Mouse (Mus musculus) heart, embryonic 10.5 days (tissue): ENCODE measurements around the gene Pip. TPM values are rescaled to one million over a fixed set of nuclear protein-coding genes. Genes with fewer than 3 reads are reported as not detected.

Experiments
- DNase-seq: peaks from one replicate; pipeline ENCODE4 v3.0.0-alpha.2; 2017; ENCODE audit warnings: low spot score
- H3K27ac ChIP-seq: fragments of 300-500 bp; sonication (generic); 2 replicates; pipeline ENCODE4 v1.5.1; 2016; ENCODE audit warnings: mild to moderate bottlenecking
- H3K27me3 ChIP-seq: fragments of 300-500 bp; sonication (generic); 2 replicates; pipeline ENCODE4 v1.6.1; 2016; ENCODE audit warnings: mild to moderate bottlenecking; ENCODE audit not compliant: poor library complexity, insufficient read depth, severe bottlenecking
- H3K36me3 ChIP-seq: fragments of 300-500 bp; sonication (generic); 2 replicates; pipeline ENCODE4 v1.6.1; 2016; ENCODE audit warnings: mild to moderate bottlenecking, moderate library complexity
- H3K4me1 ChIP-seq: fragments of 300-500 bp; sonication (generic); 2 replicates; pipeline ENCODE4 v1.6.1; 2016; ENCODE audit warnings: mild to moderate bottlenecking
- H3K4me3 ChIP-seq: fragments of 300-500 bp; sonication (generic); 2 replicates; pipeline ENCODE4 v1.5.1; 2016; ENCODE audit warnings: mild to moderate bottlenecking, moderate library complexity
- H3K9me3 ChIP-seq: fragments of 300-500 bp; sonication (generic); 2 replicates; pipeline ENCODE4 v1.6.1; 2016; ENCODE audit warnings: mild to moderate bottlenecking, moderate library complexity
- WGBS: fragments of 180-500 bp; shearing (Covaris S2); methylation state at CpG from one replicate; pipeline ENCODE4 v1.1.7; 2016; 5-methylcytosine and 5-hydroxymethylcytosine counted together
- polyA plus RNA-seq: library from polyadenylated mRNA; unstranded; fragments of >200 nt; fragmentation: Nextera tagmentation; extraction: Ambion mirVana; gene quantifications from 2 replicates; pipeline ENCODE4 v1.2.1, GENCODE M21; 2016

Gene Pip
- polyA plus RNA-seq, result not detected in 2 replicates

DNA sequence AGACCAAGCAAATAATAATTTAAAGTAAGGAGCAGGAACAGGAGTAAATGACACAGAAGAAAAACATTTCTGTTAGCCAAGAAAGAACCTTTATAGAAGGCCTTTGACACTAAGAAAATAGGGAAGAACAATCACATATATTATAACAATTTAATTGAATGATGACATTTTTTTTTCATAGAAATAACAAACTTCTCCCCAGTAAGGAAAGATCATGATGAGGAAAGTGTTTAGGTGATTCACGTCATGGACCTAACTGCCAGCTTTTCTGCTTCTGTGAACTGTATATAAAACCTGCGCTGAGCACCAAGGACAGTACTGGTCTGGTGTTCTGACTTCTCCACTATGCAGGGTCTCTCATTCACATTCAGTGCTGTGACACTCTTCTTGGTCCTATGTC, at the start of gene Pip:
Pip (plus strand) TSS at position 301 of the 400 bp plus-strand sequence.
- no peak within 1 kb of the TSS for H3K27ac ChIP-seq
- H3K27me3 ChIP-seq, result no peaks in the 10 kb centered on the region
- DNase-seq, result no peak
- no peaks in the 10 kb centered on the region for H3K9me3 ChIP-seq
- no peak within 1 kb of the TSS for H3K4me3 ChIP-seq
- no peaks in the 10 kb centered on the region for H3K36me3 ChIP-seq
- WGBS, result 76% methylated on average over 2 of the region's 2 CpGs
- no peaks in the 10 kb centered on the region for H3K4me1 ChIP-seq

DNA sequence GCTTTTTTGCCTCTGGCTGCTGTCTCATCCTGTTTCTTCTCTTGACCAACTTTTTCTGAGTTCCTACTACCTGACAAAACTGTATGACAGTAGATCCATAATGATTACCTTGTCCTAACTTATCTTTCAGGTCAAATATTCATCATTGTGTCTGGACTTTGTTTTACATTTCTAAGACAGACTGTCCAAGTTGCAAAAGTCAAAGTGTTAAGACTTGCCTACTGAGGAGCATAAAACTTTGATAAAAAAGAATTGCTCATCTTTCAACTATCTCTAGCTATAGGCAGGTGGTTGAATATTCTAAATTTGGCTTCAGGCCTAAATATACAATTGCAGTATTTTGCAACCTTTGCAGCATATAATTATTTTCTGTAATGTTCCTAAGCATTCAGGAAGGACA, 23.2 kb upstream of the Pip start:
- H3K4me3 ChIP-seq, result no peak overlapping the region
- no peaks in the 10 kb centered on the region for H3K36me3 ChIP-seq
- DNase-seq, result no peak
- no peak overlapping the region for H3K27ac ChIP-seq
- H3K27me3 ChIP-seq, result no peaks in the 10 kb centered on the region
- no peaks in the 10 kb centered on the region for H3K4me1 ChIP-seq
- no peaks in the 10 kb centered on the region for H3K9me3 ChIP-seq

DNA sequence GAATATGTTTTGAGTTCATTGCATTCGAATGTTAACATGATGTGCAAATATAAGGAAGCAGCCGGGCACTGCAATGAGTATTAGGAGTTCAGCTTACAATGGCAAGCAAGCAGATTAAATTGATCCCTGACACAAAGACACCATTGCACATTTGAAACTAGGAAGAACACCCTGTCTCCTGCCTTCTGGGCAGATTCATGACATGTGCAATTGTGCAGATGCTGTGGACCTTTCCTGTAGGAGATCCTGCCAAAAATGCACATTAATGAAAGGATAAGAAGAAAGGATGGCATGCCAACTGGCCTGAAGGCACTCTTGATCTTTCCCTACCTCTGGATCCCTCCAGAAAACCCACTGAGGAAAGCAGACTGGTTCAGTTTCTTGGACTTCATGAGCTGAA, 17.8 kb upstream of the Pip start:
- no peaks in the 10 kb centered on the region for H3K36me3 ChIP-seq
- no peak overlapping the region for H3K27ac ChIP-seq
- WGBS, result 79% methylated on average over 2 of the region's 2 CpGs
- H3K9me3 ChIP-seq, result no peaks in the 10 kb centered on the region
- H3K4me3 ChIP-seq, result no peak overlapping the region
- DNase-seq, result no peak
- H3K4me1 ChIP-seq, result no peaks in the 10 kb centered on the region
- no peaks in the 10 kb centered on the region for H3K27me3 ChIP-seq

DNA sequence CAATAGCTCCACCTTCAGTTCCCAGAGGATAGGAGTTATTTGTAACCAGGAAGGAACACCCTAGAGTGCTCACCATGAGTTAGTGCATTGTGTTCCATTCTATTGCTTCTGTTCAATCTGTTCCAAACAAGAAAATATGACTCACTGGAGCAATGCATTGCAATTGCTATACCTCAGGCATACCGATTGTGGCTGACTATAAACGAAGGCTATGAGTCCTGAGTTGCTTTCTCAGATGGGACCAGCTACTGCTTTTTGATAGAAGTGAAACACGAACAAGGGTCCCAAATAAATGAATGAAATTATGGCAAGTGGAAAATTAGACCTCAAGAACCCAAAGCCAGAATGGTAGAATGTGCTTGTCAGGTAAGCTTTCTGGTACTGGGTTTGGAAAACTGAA, 5.4 kb downstream of the Pip start, which contains the start of gene Sval2:
Sval2 (plus strand) TSS at position 301 of the 400 bp plus-strand sequence.
- Histone ChIP-seq H3K4me3 (no peak within 1 kb of the TSS), H3K36me3 (no peaks in the 10 kb centered on the region), H3K9me3 (no peaks in the 10 kb centered on the region), H3K27ac (no peak within 1 kb of the TSS), H3K27me3 (no peaks in the 10 kb centered on the region), H3K4me1 (no peaks in the 10 kb centered on the region)
- 71% methylated on average over 3 of the region's 3 CpGs for WGBS
- no peak for DNase-seq

DNA sequence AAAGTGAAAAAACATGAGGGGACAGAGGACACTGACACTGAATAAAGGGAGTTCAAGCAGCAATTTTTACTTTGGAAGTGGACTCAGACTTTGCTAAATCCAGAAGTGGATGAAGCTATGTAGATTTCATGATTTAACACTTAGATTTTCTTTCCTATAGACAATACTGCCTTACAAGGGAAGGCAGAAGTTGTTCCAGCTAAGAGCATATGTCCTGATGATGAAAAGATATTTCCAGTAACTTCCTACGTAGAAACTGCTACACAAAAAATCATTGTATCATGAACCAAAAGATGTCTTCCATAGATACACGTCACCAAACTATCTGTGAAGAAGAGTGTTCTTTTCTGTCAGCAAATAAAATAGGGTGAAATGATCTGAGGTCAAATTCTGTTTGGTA, 16.7 kb downstream of the Pip start:
- no peaks in the 10 kb centered on the region for H3K27me3 ChIP-seq
- H3K4me3 ChIP-seq, result no peak overlapping the region
- H3K4me1 ChIP-seq, result no peaks in the 10 kb centered on the region
- no peaks in the 10 kb centered on the region for H3K9me3 ChIP-seq
- H3K36me3 ChIP-seq, result no peaks in the 10 kb centered on the region
- no peak overlapping the region for H3K27ac ChIP-seq
- 70% methylated on average over 2 of the region's 2 CpGs for WGBS
- no peak for DNase-seq

Other genes starting within 250 kb of the Pip start
- 5.1 and 6.2 TPM in 2 replicates for gene Ephb6, start 242.1 kb upstream of the Pip start, polyA plus RNA-seq
- gene Trpv6, start 211.1 kb upstream of the Pip start, polyA plus RNA-seq, result 0.11 and 0.41 TPM in 2 replicates
- not detected in 2 replicates for gene Trpv5, start 166.8 kb upstream of the Pip start, polyA plus RNA-seq
- not detected in 2 replicates for gene Llcfc1, start 163.1 kb upstream of the Pip start, polyA plus RNA-seq
- 21.0 and 28.3 TPM in 2 replicates for gene Kel, start 143.2 kb upstream of the Pip start, polyA plus RNA-seq
- gene Olfr459, start 72.4 kb upstream of the Pip start, polyA plus RNA-seq, result not detected in 2 replicates
- gene Sval2, start 5.5 kb downstream of the Pip start, polyA plus RNA-seq, result not detected in 2 replicates
- not detected in 2 replicates for gene Sval1, start 104.1 kb downstream of the Pip start, polyA plus RNA-seq
- not detected in 2 replicates for gene Sval3, start 120.6 kb downstream of the Pip start, polyA plus RNA-seq
- not detected in 2 replicates for gene Sva, start 190.9 kb downstream of the Pip start, polyA plus RNA-seq